Mouse (Mus musculus) T-cell, adult 66 days (primary cell): ENCODE results near the gene Col6a1. TPM values are rescaled to one million over a fixed set of nuclear protein-coding genes. Genes with fewer than 3 reads are reported as not detected.

ENCODE experiments used
- total RNA-seq, 2 experiments: library from RNA; stranded (reverse); gene quantifications; 3 replicates in 1 of 2; 4 replicates in 1 of 2; pipeline ENCODE4 v1.2.4; 2023

Gene Col6a1
- total RNA-seq, result not detected

DNA sequence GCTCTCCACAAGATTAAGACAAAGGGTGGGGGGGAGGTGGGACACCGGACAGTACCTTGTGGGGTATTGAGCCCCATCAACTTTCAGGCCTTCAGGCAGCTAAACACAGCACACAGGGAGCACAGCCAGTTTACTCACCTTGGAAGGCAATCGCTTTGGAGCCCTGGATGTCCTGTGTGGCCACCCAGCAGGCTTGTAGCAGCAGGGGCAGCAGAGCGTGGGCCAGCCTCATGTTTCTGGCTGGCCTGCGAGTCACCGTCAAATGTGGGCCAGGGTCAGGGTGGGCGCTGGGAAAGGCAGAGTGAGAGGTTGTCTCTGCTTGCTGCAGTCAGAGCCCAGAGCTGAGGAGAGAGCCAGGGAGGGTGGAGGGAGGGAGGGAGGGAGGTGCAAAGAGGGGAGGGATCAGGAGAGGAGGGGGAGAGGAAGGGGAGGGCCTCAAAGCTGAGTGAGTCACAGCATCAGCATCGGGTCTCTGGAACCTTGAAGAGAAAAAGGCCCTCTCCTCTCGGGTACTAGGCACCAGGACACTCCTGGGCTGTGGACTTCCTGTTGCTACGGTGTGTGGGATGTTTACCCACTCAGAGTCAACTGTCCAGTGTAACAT lies at the start of gene Col6a1:
Gene Col6a1, minus strand, starts transcription at position 487 of the 604 bp plus-strand sequence.

Other genes starting within 250 kb of the Col6a1 start
- 10 to 100 TPM; 33.6 to 41.8 TPM for gene Lss, start 194.6 kb downstream of the Col6a1 start, total RNA-seq
- 1 to 10 TPM in 1 of 2 experiments, not detected in 1; 1.3 TPM for gene Spatc1l, start 163.9 kb downstream of the Col6a1 start, total RNA-seq
- not detected for gene Ftcd, start 150.5 kb downstream of the Col6a1 start, total RNA-seq
- gene Col6a2, start 102.5 kb downstream of the Col6a1 start, total RNA-seq, result not detected
- 10 to 100 TPM; 11.2 to 11.6 TPM for gene Pcbp3, start 235.7 kb upstream of the Col6a1 start, total RNA-seq